Mouse (Mus musculus): ENCODE measurements at regions not wholly inside any gene's neighbourhood (a gene's known extent, or its start where the extent isn't known, plus 50 kb on each side); places are given as distances from the start of the nearest gene placed in this dataset.

GRCm38 (mm10) chr1:159398643-159399042, 124.9 kb upstream of the Tnr start:
- TF ChIP-seq CTCF (IDR thresholded peaks at IDR 0.05; ENCODE audit: low read depth) (no peak), EP300 (optimal IDR thresholded peaks at IDR 0.05) (no peak)

Data from stomach, postnatal 0 days (tissue).